ENCODE assay signal across 8 mouse cellular contexts in the genomic region with DNA sequence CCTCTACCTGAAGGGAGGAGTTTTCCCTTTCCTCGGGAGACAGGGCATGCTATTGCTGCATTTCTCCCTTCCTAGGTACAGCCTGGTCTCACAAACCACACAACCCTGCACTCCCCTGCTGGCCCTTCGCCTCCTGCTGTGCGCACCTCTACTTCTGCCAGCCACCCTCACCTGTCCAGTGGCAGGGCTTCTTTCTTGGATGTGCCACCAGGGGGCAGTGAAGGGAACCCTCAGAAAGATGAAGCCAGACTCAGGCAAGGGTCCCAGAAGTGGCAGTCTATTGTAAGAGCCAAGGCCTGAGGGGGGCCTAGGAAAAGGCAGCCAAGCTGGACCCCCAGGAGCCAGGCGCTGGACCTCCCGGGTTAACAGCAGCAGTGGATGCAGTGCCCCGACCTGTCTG. TPM values are rescaled to one million over a fixed set of nuclear protein-coding genes. Genes with fewer than 3 reads are reported as not detected.
DNase-seq lines count a peak whose midpoint lies in the region; ATAC-seq and TF ChIP-seq lines count a peak whose summit lies in the region.
"Had no signal": no experiment of that assay in that cellular context is flagged by ENCODE, and none has a peak within 500 bp of the region (broad histone marks: within the 10 kb centered on the region; RNA-seq: fewer than 3 reads in every experiment).

No protein-coding gene starts in this region.

- peak; percentile 47; the same call in 1 of the 2 replicates for TF ChIP-seq CTCF in testis, adult 2 months (IDR thresholded peaks at IDR 0.05; ENCODE audit: control insufficient read depth, insufficient read depth, insufficient replicate concordance, low read depth, low read length)
- peak; percentile 42; the same call in 1 of the 2 replicates for TF ChIP-seq CTCF in embryonic fibroblast, embryonic 13.5 days (IDR thresholded peaks at IDR 0.05; ENCODE audit: borderline replicate concordance, insufficient read depth, low read length)
- peak; percentile 90 for TF ChIP-seq CTCF in kidney, postnatal 0 days (IDR thresholded peaks at IDR 0.05; ENCODE audit: low read depth)

- peaks cover 6% of the 10 kb centered on the region for H3K4me1 ChIP-seq in testis, adult 2 months (ENCODE audit: control insufficient read depth, insufficient read depth, low read length)
- H3K4me1 ChIP-seq in embryonic fibroblast, embryonic 13.5 days (ENCODE audit: control insufficient read depth, insufficient read depth, low read length), result peaks cover 20% of the 10 kb centered on the region
- peaks cover 37% of the 10 kb centered on the region for H3K4me1 ChIP-seq in kidney, postnatal 0 days (replicated peaks; ENCODE audit: insufficient read depth, low read length)

- no peak for DNase-seq in testis, postnatal 14 days (ENCODE audit: low spot score)
- peak; percentile 72 to 81 for DNase-seq in adrenal gland, postnatal 36 days
- peak; percentile 77 for DNase-seq in kidney, postnatal 0 days (ENCODE audit: low spot score)
- peak; percentile 69 for DNase-seq in mesoderm, embryonic 11.5 days (ENCODE audit: low read depth, low spot score)
- DNase-seq in spleen, postnatal 14 days (ENCODE audit: low spot score in 2 of 2), result peak; percentile 41 to 64

- no peaks in the 10 kb centered on the region for H3K36me3 ChIP-seq in testis, adult 2 months (ENCODE audit: control insufficient read depth, insufficient read depth, low read length)
- no peaks in the 10 kb centered on the region for H3K36me3 ChIP-seq in kidney, postnatal 0 days (ENCODE audit: insufficient read depth, low read length)

- no peaks in the 10 kb centered on the region for H3K27me3 ChIP-seq in testis, adult 2 months (ENCODE audit: control insufficient read depth, insufficient read depth, low read length)
- no peaks in the 10 kb centered on the region for H3K27me3 ChIP-seq in kidney, postnatal 0 days (ENCODE audit: insufficient read depth, low read length)

- no peak for ATAC-seq in kidney, postnatal 0 days (replicated peaks; ENCODE audit: low FRiP score, low read depth)

- TF ChIP-seq POLR2A in testis, adult 2 months (IDR thresholded peaks at IDR 0.05; ENCODE audit: control insufficient read depth, low read depth, low read length), result no peak
- no peak for TF ChIP-seq POLR2A in embryonic fibroblast, embryonic 13.5 days (IDR thresholded peaks at IDR 0.05; ENCODE audit: low read depth, low read length)

- H3K27ac ChIP-seq in testis, adult 2 months (ENCODE audit: control insufficient read depth, insufficient read depth, low read depth, low read length), result no peak overlapping the region
- no peak overlapping the region for H3K27ac ChIP-seq in embryonic fibroblast, embryonic 13.5 days (ENCODE audit: insufficient read depth, low read length)
- no peak overlapping the region for H3K27ac ChIP-seq in kidney, postnatal 0 days

- no peak overlapping the region for H3K4me2 ChIP-seq in kidney, postnatal 0 days (ENCODE audit: low read length)

- H3K9me3 ChIP-seq in kidney, postnatal 0 days (replicated peaks; ENCODE audit: low read length), result no peaks in the 10 kb centered on the region

- 35% methylated on average over 6 of the region's 6 CpGs for WGBS in kidney, postnatal 0 days

- H3K4me3 ChIP-seq in testis, adult 2 months (ENCODE audit: control insufficient read depth, low read depth, low read length), result no peak overlapping the region
- H3K4me3 ChIP-seq in embryonic fibroblast, embryonic 13.5 days (ENCODE audit: insufficient read depth, low read length), result no peak overlapping the region
- H3K4me3 ChIP-seq in kidney, postnatal 0 days (replicated peaks; ENCODE audit: low read depth, low read length), result no peak overlapping the region
- H3K4me3 ChIP-seq: megakaryocyte, embryonic 14.5 days had no signal

- H3K9ac ChIP-seq in kidney, postnatal 0 days (ENCODE audit: low read depth, low read length), result no peak overlapping the region

RNA-seq across cellular contexts. Expression of gene Baiap2, which starts 7.1 kb away (rescaled TPM):
- polyA plus RNA-seq in testis, adult 2 months (2012; rRNA removed), result 151 and 183 TPM in 2 replicates
- 10 to 100 TPM; 11.3 to 24.0 TPM for total RNA-seq in adrenal gland, postnatal 36 days (2021)
- polyA plus RNA-seq in embryonic fibroblast, embryonic 13.5 days (2011; ENCODE audit: insufficient read length, low read depth, missing spikeins), result 27.4 and 29.5 TPM in 2 replicates
- 21.4 and 23.8 TPM in 2 replicates for polyA plus RNA-seq in kidney, postnatal 0 days (2015; fragmentation: Nextera tagmentation; extraction: Ambion mirVana)

RNA-seq across cellular contexts. Expression of gene Chmp6, which starts 22.2 kb away (rescaled TPM):
- polyA plus RNA-seq in testis, adult 2 months (2012; rRNA removed), result 47.8 and 53.8 TPM in 2 replicates
- 10 to 100 TPM; 31.9 to 37.6 TPM for total RNA-seq in adrenal gland, postnatal 36 days (2021)
- polyA plus RNA-seq in embryonic fibroblast, embryonic 13.5 days (2011; ENCODE audit: insufficient read length, low read depth, missing spikeins), result 29.5 and 30.3 TPM in 2 replicates
- polyA plus RNA-seq in kidney, postnatal 0 days (2015; fragmentation: Nextera tagmentation; extraction: Ambion mirVana), result 120 and 125 TPM in 2 replicates
